Mouse (Mus musculus) liver, adult (tissue): ENCODE data around the gene Rufy3.

Source experiments
- GATA4 ChIP-seq: IDR thresholded peaks from 2 replicates; pipeline ENCODE4 v1.6.1; 2014; ENCODE audit warnings: mild to moderate bottlenecking, low read length; ENCODE audit not compliant: insufficient replicate concordance

Gene Rufy3

GRCm38 (mm10) chr5:88632463-88632862 is 67.6 kb downstream of the Rufy3 start:
- no peak for TF ChIP-seq GATA4

GRCm38 (mm10) chr5:88634076-88634475 is 69.2 kb downstream of the Rufy3 start:
- no peak for TF ChIP-seq GATA4

- TF ChIP-seq GATA4 = peak; percentile 46; the same call in 1 of the 2 replicates
These were observed 77.9 kb downstream of the Rufy3 start for GRCm38 (mm10) chr5:88642786-88643185.

- TF ChIP-seq GATA4 = no peak
These were observed 78.7 kb downstream of the Rufy3 start for GRCm38 (mm10) chr5:88643491-88643890.

- TF ChIP-seq GATA4 = no peak
These were observed 80.1 kb downstream of the Rufy3 start for GRCm38 (mm10) chr5:88644901-88645300.

- TF ChIP-seq GATA4 = no peak
These were observed 80.6 kb downstream of the Rufy3 start for GRCm38 (mm10) chr5:88645405-88645804.

GRCm38 (mm10) chr5:88649250-88650173 is 84.7 kb downstream of the Rufy3 start:
- no peak for TF ChIP-seq GATA4

GRCm38 (mm10) chr5:88652589-88652988 is 87.7 kb downstream of the Rufy3 start:
- no peak for TF ChIP-seq GATA4

- no peak for TF ChIP-seq GATA4
These were observed 93.0 kb downstream of the Rufy3 start for GRCm38 (mm10) chr5:88657868-88658267.

GRCm38 (mm10) chr5:88663151-88663550 is 98.3 kb downstream of the Rufy3 start:
- TF ChIP-seq GATA4 = no peak

GRCm38 (mm10) chr5:88663875-88664274 is 99.0 kb downstream of the Rufy3 start:
- no peak for TF ChIP-seq GATA4

- TF ChIP-seq GATA4 = no peak
These were observed 110.0 kb downstream of the Rufy3 start for GRCm38 (mm10) chr5:88674703-88675442.

- no peak; the same call in 1 of the 2 replicates for TF ChIP-seq GATA4
These were observed 110.9 kb downstream of the Rufy3 start, which contains the start of gene Grsf1 for GRCm38 (mm10) chr5:88675443-88676387. TSS of gene Grsf1 (minus strand) at chr5:88676171.

GRCm38 (mm10) chr5:88678929-88679328 is 114.1 kb downstream of the Rufy3 start:
- no peak for TF ChIP-seq GATA4

GRCm38 (mm10) chr5:88679341-88679740 is 114.5 kb downstream of the Rufy3 start:
- no peak for TF ChIP-seq GATA4

- no peak for TF ChIP-seq GATA4
These were observed 115.7 kb downstream of the Rufy3 start for GRCm38 (mm10) chr5:88680567-88680966.
